Mouse (Mus musculus): ENCODE data around the gene Rsc1a1.

- TF ChIP-seq TAL1 (IDR thresholded peaks at IDR 0.05; ENCODE audit: low read length) (no peak), GATA1 (IDR thresholded peaks at IDR 0.05; ENCODE audit: low read length) (no peak)
Measured at GRCm38 (mm10) chr4:141713598-141714142, 28.3 kb upstream of the Rsc1a1 start.
